Mouse (Mus musculus): Measurements from ENCODE around the gene Slc17a2.

- TF ChIP-seq CTCF (IDR thresholded peaks at IDR 0.05; ENCODE audit: borderline replicate concordance, control insufficient read depth, extremely low read depth, insufficient read depth, low read length, poor library complexity) (no peak), POLR2A (IDR thresholded peaks at IDR 0.05; ENCODE audit: control insufficient read depth, extremely low read depth, insufficient read depth, low read length, poor library complexity) (no peak)
Observed at GRCm38 (mm10) chr13:23799405-23799804, 7.4 kb upstream of the Slc17a2 start.
